Mouse (Mus musculus) telencephalon, adult 2 months (tissue): Measurements from ENCODE around the gene Gdpd3.
A peak's percentile ranks its signal among the peaks of the same experiment; 100 is the strongest.
"Not testable (repeated sequence)": the region's sequence is repeated elsewhere in the genome, so short reads cannot be mapped to it uniquely, and the experiment has no call there.

Experiments
- DNase-seq: peaks from one replicate; pipeline ENCODE4 v3.0.0-alpha.2; 2011; ENCODE audit warnings: low read depth, low spot score

Gdpd3 gene

GRCm38 (mm10) chr7:126766201-126766600 lies at the start of gene Gdpd3:
Gene Gdpd3 (plus strand): TSS chr7:126766334.
- DNase-seq = no peak

GRCm38 (mm10) chr7:126717566-126717965 lies 48.6 kb upstream of the Gdpd3 start:
- DNase-seq = no peak

- DNase-seq = no peak
Observed at GRCm38 (mm10) chr7:126718787-126719337, 47.3 kb upstream of the Gdpd3 start.

- DNase-seq = no peak
Observed at GRCm38 (mm10) chr7:126721635-126722034, 44.5 kb upstream of the Gdpd3 start.

- no peak for DNase-seq
Observed at GRCm38 (mm10) chr7:126725077-126725476, 41.1 kb upstream of the Gdpd3 start.

- DNase-seq = no peak
Observed at GRCm38 (mm10) chr7:126725667-126726066, 40.5 kb upstream of the Gdpd3 start.

- DNase-seq = not testable (repeated sequence)
Observed at GRCm38 (mm10) chr7:126730256-126730789, 35.8 kb upstream of the Gdpd3 start.

- no peak for DNase-seq
Observed at GRCm38 (mm10) chr7:126736122-126736521, 30.0 kb upstream of the Gdpd3 start.

- DNase-seq = no peak
Observed at GRCm38 (mm10) chr7:126739551-126739950, 26.6 kb upstream of the Gdpd3 start.

- no peak for DNase-seq
Observed at GRCm38 (mm10) chr7:126740132-126740735, 25.9 kb upstream of the Gdpd3 start.

GRCm38 (mm10) chr7:126740977-126741376 lies 25.2 kb upstream of the Gdpd3 start:
- no peak for DNase-seq

GRCm38 (mm10) chr7:126741452-126741851 lies 24.7 kb upstream of the Gdpd3 start:
- no peak for DNase-seq

GRCm38 (mm10) chr7:126741964-126742482 lies 24.1 kb upstream of the Gdpd3 start:
- no peak for DNase-seq

- DNase-seq = peak; percentile 56
Observed at GRCm38 (mm10) chr7:126746066-126746465, 20.1 kb upstream of the Gdpd3 start.

- DNase-seq = no peak
Observed at GRCm38 (mm10) chr7:126746798-126747197, 19.3 kb upstream of the Gdpd3 start.

- no peak for DNase-seq
Observed at GRCm38 (mm10) chr7:126748824-126749223, 17.3 kb upstream of the Gdpd3 start.

GRCm38 (mm10) chr7:126749582-126750343 lies 16.4 kb upstream of the Gdpd3 start:
- no peak for DNase-seq

- peak; percentile 56 for DNase-seq
Observed at GRCm38 (mm10) chr7:126754866-126755265, 11.3 kb upstream of the Gdpd3 start.

GRCm38 (mm10) chr7:126758539-126758938 lies 7.6 kb upstream of the Gdpd3 start:
- DNase-seq = no peak

- no peak for DNase-seq
Observed at GRCm38 (mm10) chr7:126759050-126759671, 7.0 kb upstream of the Gdpd3 start, which contains the start of gene Mapk3. Gene Mapk3 (plus strand): TSS chr7:126759601.

- no peak for DNase-seq
Observed at GRCm38 (mm10) chr7:126759672-126760390, 6.3 kb upstream of the Gdpd3 start.
